Mouse (Mus musculus) megakaryocyte-erythroid progenitor cell, adult 5-6 weeks (primary cell): ENCODE data around the gene Agbl1. TPM values are rescaled to one million over a fixed set of nuclear protein-coding genes. Genes with fewer than 3 reads are reported as not detected.
"Not testable (repeated sequence)": the region's sequence is repeated elsewhere in the genome, so short reads cannot be mapped to it uniquely, and the experiment has no call there.

Experiments used
- ATAC-seq: replicated peaks from 2 replicates; pipeline ENCODE4 v1.8.0; 2016; ENCODE audit warnings: mild to moderate bottlenecking, inconsistent platforms; ENCODE audit not compliant: severe bottlenecking, poor library complexity, low FRiP score, low TSS enrichment
- total RNA-seq, 2 experiments: library from RNA; stranded (forward) in 1 of 2; stranded (reverse) in 1 of 2; fragments of 200-1000, 215-1000 nt in 1 of 2; fragments of >200 nt in 1 of 2; fragmentation: Nextera tagmentation in 1 of 2; gene quantifications; 2 replicates each; pipeline ENCODE4 v1.2.3; 2014 to 2017

Gene Agbl1
- total RNA-seq (2014; fragmentation: Nextera tagmentation) (not detected in 2 replicates), total RNA-seq (2017) (not detected in 2 replicates)

- no peak for ATAC-seq
These were observed at the start of gene Agbl1 for GRCm38 (mm10) chr7:76229311-76229937. TSS of gene Agbl1 (plus strand) at chr7:76229887.

DNA sequence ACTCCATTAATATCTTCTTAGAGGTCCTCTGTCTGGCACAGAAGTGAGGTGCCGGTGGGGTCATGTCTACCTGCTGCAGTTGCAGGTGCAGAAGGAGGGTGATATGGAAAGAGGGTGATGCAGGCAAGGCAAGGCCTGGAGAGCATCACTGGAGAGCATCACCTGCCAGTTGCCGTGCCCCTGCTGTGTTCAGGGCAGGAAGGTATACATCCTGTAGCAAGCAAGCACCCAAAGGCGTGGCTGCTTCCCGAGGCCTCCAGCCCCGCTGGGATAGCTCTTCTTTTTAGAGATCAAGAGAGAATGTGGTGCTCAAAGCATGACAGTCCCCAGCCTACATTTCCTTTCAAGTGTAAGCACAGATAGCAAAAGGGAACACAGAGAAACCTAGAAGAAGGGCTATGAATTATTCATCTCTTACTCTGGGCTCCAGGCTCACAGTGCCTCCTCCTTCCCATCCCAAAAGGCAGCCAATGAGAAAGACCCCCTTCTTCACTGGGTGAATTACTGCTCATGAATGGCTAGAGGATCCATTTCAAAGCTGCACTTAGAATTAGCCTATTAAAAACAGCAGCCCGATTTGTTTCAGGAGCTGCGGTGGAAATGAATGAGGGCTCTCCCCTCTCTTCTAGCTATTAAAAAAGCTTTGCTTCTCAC, 44.6 kb upstream of the Agbl1 start:
- no peak for ATAC-seq

DNA sequence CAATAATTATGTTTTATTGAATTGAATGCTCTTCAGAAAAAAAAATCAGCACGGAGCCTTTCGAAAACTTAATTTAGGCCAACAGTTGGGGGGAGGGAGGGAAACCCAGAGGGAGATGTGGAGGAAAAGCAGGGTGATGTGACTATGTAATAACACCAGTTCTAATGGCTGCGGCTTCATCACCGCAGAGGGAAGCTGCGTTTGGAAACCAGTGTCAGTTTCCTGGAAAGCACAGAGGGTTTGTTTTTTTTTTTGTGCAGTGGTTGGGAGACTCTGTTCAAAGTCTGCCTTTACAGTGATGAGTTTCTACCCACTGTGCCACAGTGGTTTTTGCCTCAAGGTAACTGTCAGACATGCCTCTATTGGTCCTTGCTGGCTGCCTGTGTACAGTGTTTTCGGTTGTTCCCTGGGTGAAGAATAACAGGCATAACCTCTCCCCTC, 44.0 kb upstream of the Agbl1 start:
- ATAC-seq, result no peak

- ATAC-seq, result no peak
These were observed 11.1 kb upstream of the Agbl1 start for GRCm38 (mm10) chr7:76218546-76218945.

GRCm38 (mm10) chr7:76219797-76220469, 9.8 kb upstream of the Agbl1 start:
- no peak for ATAC-seq

DNA sequence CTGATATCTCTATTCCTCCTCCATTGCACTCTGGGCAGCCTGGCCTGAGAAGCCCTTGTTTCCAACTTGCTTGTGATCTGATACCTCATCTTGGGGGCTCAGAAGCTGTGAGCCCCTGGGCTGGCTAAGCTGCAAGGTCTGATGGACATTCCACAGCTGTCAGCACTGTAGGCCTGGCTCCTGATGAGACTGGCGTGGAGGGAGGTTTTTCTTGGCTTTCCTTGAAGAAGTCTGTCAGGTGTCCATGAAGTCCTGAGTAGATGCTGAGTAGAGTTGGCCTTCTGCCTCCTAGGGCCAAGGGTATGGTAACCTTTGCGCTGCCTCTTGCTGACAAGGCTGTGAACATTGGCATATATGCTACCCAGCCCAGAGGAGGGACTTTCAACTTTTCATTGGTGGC, 7.0 kb upstream of the Agbl1 start:
- ATAC-seq, result no peak

DNA sequence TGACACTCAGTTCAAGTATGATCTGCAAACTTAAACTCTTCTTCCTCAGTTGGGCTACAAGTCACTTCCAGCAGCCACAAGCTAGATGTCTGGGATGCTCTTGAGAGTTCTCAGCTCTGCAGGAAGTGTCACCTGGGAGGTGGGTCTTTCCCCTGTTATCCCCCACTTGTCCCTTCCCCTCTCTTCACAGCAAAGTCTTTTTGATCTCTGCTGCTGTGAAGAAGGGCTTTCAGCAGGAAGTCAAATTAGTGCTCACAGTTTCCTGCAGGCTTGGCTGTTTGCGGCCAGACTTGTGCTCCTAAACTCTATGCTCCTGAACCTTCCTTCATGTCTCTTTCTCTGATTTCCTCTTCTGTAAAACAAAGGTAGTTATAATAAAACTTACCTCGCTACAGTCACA, 806 bp upstream of the Agbl1 start:
- ATAC-seq, result no peak

- ATAC-seq, result no peak
These were observed 4.6 kb downstream of the Agbl1 start for GRCm38 (mm10) chr7:76234321-76234720.

DNA sequence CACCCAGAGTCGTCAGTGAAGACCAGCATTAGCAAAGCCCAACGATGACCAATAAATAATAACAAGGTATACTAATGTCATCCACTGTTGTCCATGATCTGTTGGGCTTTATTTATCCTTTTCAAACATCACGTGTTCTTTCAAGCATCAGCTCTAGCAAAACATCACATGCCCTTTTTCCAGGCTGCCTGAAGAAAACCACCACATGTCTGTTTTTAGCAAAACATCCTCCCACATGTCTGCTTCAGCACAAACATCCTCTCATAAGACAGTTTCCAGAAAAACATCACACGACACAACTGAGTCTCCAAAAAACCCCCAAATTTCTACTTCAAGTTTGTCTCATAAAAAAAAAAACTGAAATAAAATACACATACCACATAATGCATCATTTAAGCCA, 7.8 kb downstream of the Agbl1 start:
- no peak for ATAC-seq

- ATAC-seq, result not testable (repeated sequence)
These were observed 15.2 kb downstream of the Agbl1 start for GRCm38 (mm10) chr7:76244839-76245238.

DNA sequence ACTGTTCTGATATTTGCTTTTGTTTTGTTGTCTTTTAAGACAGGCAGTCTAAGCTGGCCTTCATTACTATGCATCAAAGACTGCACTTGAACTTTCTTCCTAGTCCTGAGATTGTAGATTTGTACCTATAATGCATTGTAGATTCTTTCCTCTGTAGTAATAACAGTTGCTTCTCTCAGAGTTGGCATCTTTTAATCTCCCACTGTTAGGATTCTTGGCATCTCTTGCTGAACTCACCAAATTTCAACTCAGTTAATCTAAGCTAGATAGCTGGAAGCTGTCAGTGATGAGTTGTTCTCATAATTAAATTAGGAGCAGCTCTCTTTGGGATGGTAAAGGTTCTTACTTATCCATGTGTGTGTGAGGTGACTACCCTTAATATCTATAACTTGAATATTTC, 45.4 kb downstream of the Agbl1 start:
- ATAC-seq, result no peak

DNA sequence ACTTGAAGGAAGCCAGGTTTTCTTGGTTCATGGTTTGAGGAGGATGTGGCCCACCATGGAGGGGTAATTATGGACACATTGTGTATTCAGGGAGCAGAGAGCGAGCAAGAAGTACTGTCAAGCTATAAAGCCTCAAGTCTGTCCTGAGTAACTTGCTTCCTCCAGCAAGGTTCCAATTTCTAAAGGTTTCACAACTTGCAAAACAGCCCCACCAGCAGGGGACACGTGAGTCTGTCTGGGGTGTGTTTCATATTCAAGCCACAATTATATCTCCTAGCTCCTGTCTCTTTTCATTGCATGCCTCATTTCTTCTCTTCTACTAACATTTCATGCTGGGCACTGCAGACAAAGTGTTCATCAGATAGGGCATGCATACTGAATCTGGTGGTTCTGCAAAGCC, 53.1 kb downstream of the Agbl1 start:
- no peak for ATAC-seq

DNA sequence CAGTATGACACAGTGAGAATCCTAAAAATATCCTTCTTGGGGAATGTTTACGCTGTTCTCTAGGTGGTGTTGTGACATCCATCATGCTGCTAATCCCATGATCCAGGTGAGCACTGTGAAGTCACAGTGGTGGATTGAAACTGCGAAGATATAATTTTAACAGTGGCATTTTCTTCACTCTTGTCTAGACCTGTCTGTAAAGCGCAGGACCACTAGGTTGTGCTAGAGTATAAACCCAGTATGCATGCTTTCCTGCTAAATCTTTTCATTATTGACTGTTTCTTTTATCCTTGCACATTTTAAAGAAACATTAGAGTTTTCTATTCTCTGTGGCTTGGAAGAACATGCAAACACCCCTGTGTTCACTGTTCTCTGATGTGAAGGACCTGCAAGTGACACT, 57.8 kb downstream of the Agbl1 start:
- no peak for ATAC-seq

GRCm38 (mm10) chr7:76321866-76322553, 92.3 kb downstream of the Agbl1 start:
- ATAC-seq, result no peak

GRCm38 (mm10) chr7:76326091-76326490, 96.4 kb downstream of the Agbl1 start:
- ATAC-seq, result no peak

DNA sequence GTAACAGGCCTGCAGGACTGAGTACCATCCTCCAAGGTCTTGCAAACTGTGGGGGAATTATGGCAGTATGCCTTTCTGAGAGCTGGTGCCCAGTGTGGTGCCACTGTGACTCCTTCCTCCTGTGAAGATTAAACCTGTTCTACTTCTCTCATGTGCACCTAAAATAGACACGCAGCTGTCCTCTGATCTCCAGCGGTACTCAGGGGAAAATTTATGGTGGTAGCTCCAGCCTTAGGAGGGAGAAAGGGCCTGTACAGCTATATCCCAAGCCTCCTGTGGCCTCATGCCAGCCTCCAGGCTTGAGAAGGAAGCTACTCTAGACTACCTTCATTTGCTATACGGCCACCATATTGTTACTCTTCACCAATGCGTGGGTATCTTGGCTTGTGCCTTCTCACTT, 109.6 kb downstream of the Agbl1 start:
- ATAC-seq, result no peak

DNA sequence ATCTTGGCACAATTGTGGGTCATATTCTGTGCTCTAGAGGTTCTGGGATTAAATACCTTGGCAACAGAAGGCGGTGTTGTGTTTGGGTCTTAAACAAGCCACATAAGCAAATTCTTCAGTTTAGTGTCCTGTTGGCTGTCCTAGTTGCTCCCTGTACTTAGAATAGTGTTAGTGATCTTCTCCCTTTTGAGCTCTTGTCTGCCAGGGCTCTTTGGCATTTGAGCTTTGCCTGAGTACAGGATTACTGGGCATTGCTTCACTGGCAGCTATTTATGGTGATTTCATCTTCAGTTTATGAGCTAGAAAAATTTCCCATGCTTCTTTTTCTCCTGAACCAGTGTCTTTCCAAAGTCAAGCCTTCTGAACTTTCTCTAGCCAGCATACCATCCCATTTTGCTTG, 111.9 kb downstream of the Agbl1 start:
- ATAC-seq, result no peak

DNA sequence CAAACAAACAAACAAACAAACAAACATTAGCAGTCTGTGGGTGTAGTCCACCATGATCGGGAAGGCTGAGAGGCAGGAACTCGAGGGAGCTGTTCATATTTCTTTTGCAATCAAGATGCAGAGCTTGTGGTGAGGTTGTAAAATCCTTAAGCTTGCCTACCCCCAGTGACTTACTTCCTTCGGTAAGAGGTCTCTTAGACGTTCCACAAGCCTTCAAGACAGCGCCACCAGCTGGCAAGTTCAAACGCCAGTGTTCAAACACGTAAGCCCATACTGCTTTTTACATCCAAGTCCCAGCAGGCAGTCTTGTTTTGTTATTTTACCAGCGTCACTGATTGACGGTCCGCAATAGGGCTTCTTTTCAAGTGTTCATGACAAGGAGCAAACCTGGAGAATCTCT, 123.8 kb downstream of the Agbl1 start:
- ATAC-seq, result no peak

GRCm38 (mm10) chr7:76354510-76354909, 124.8 kb downstream of the Agbl1 start:
- no peak; the same call in 1 of the 2 replicates for ATAC-seq

GRCm38 (mm10) chr7:76371269-76371668, 141.6 kb downstream of the Agbl1 start:
- ATAC-seq, result no peak
